Mouse (Mus musculus) myocyte (in vitro differentiated cells): ENCODE results near the gene Thada. TPM values are rescaled to one million over a fixed set of nuclear protein-coding genes. Genes with fewer than 3 reads are reported as not detected.

Experiments
- H3K27me3 ChIP-seq: one replicate; pipeline ENCODE4 v1.6.1; 2011; ENCODE audit not compliant: control insufficient read depth, insufficient read depth, insufficient read length
- H3K36me3 ChIP-seq: one replicate; pipeline ENCODE4 v1.6.1; 2011; ENCODE audit not compliant: control insufficient read depth, insufficient read depth
- H3K4me2 ChIP-seq: one replicate; pipeline ENCODE4 v1.6.1; 2011; ENCODE audit warnings: low read depth, control low read depth
- H3K4me3 ChIP-seq: one replicate; pipeline ENCODE4 v1.5.1; 2011; ENCODE audit warnings: mild to moderate bottlenecking, control low read depth, moderate library complexity
- H3K79me2 ChIP-seq: one replicate; pipeline ENCODE4 v1.6.1; 2011; ENCODE audit not compliant: control insufficient read depth, insufficient read depth
- H3ac ChIP-seq: one replicate; pipeline ENCODE4 v1.6.1; 2011; ENCODE audit not compliant: control insufficient read depth, insufficient read length
- CEBPB ChIP-seq: IDR thresholded peaks from 2 replicates; pipeline ENCODE4 v1.6.1; 2011; ENCODE audit warnings: mild to moderate bottlenecking, moderate library complexity; ENCODE audit not compliant: poor library complexity, insufficient read depth, severe bottlenecking
- E2F4 ChIP-seq: IDR thresholded peaks from one replicate; pipeline ENCODE4 v1.6.1; 2011; ENCODE audit warnings: mild to moderate bottlenecking, control low read depth, moderate library complexity; ENCODE audit not compliant: insufficient read depth
- MAX ChIP-seq: IDR thresholded peaks from one replicate; pipeline ENCODE4 v1.6.1; 2011; ENCODE audit warnings: low read depth, mild to moderate bottlenecking, control low read depth
- MYOD1 ChIP-seq, 3 experiments: IDR thresholded peaks; one replicate each; pipeline ENCODE4 v1.6.1; 2011; ENCODE audit warnings: control low read depth in 2 of 3, low read depth in 2 of 3, mild to moderate bottlenecking in 2 of 3, moderate library complexity in 1 of 3; ENCODE audit not compliant: insufficient read length in 2 of 3, control insufficient read depth in 1 of 3
- MYOG ChIP-seq, 3 experiments: IDR thresholded peaks; one replicate each; pipeline ENCODE4 v1.6.1; 2011; ENCODE audit warnings: control low read depth in 2 of 3, low read depth in 2 of 3, mild to moderate bottlenecking in 2 of 3; ENCODE audit not compliant: insufficient read length in 2 of 3, control insufficient read depth in 1 of 3, insufficient read depth in 1 of 3
- POLR2A ChIP-seq: IDR thresholded peaks from one replicate; pipeline ENCODE4 v1.6.1; 2011; ENCODE audit warnings: low read depth, mild to moderate bottlenecking, control low read depth, moderate library complexity; ENCODE audit not compliant: insufficient read length
- POLR2AphosphoS2 ChIP-seq: IDR thresholded peaks from one replicate; pipeline ENCODE4 v1.6.1; 2011; ENCODE audit warnings: low read depth, control low read depth; ENCODE audit not compliant: insufficient read length
- REST ChIP-seq: IDR thresholded peaks from one replicate; pipeline ENCODE4 v1.6.1; 2011; ENCODE audit warnings: mild to moderate bottlenecking, control low read depth, moderate library complexity; ENCODE audit not compliant: insufficient read depth, insufficient read length
- SRF ChIP-seq: IDR thresholded peaks from one replicate; pipeline ENCODE4 v1.6.1; 2011; ENCODE audit warnings: low read depth; ENCODE audit not compliant: control insufficient read depth, insufficient read length
- TCF12 ChIP-seq: IDR thresholded peaks from one replicate; pipeline ENCODE4 v1.6.1; 2011; ENCODE audit warnings: mild to moderate bottlenecking, control low read depth; ENCODE audit not compliant: poor library complexity, insufficient read depth, severe bottlenecking
- TCF3 ChIP-seq: IDR thresholded peaks from one replicate; pipeline ENCODE4 v1.6.1; 2011; ENCODE audit warnings: low read depth, control low read depth; ENCODE audit not compliant: insufficient read length
- USF1 ChIP-seq: IDR thresholded peaks from one replicate; pipeline ENCODE4 v1.6.1; 2011; ENCODE audit warnings: low read depth, mild to moderate bottlenecking, control low read depth, moderate library complexity
- polyA plus RNA-seq: library from polyadenylated mRNA; unstranded; fragments of >200 nt; fragmentation: generic; extraction: Trizol; gene quantifications from one replicate; pipeline ENCODE4 v1.2.1, GENCODE M21; 2012; ENCODE audit warnings: missing spikeins

The Thada gene
- polyA plus RNA-seq, 1 experiment: 5.5 TPM

GRCm38 (mm10) chr17:84341686-84342085, 124.3 kb downstream of the Thada start:
- no peak overlapping the region for H3K4me2 ChIP-seq
- no peak for TF ChIP-seq CEBPB
- TF ChIP-seq E2F4: no peak
- TF ChIP-seq MYOG (IDR thresholded peaks at IDR 0.05; ENCODE audit: control insufficient read depth in 1 of 3, insufficient read depth in 1 of 3, insufficient read length in 2 of 3, low read depth in 2 of 3): no peak
- no peak for TF ChIP-seq POLR2AphosphoS2
- TF ChIP-seq REST: no peak
- TF ChIP-seq MAX: no peak
- TF ChIP-seq SRF: no peak
- no peak for TF ChIP-seq POLR2A
- no peak for TF ChIP-seq TCF12
- TF ChIP-seq MYOD1 (IDR thresholded peaks at IDR 0.05; ENCODE audit: control insufficient read depth in 1 of 3, insufficient read length in 2 of 3, low read depth in 2 of 3): no peak
- no peak for TF ChIP-seq USF1
- no peak for TF ChIP-seq TCF3
- H3K4me3 ChIP-seq: no peak overlapping the region

GRCm38 (mm10) chr17:84340574-84340973, 125.4 kb downstream of the Thada start:
- H3K4me3 ChIP-seq: no peak overlapping the region
- peaks cover 9% of the 10 kb centered on the region for H3K36me3 ChIP-seq
- TF ChIP-seq USF1 (no peak), E2F4 (no peak), TCF3 (no peak), MYOG (IDR thresholded peaks at IDR 0.05; ENCODE audit: control insufficient read depth in 1 of 3, insufficient read depth in 1 of 3, insufficient read length in 2 of 3, low read depth in 2 of 3) (no peak), CEBPB (no peak), POLR2AphosphoS2 (no peak), REST (no peak)
- no peaks in the 10 kb centered on the region for H3K79me2 ChIP-seq
- H3ac ChIP-seq: no peak overlapping the region
- H3K4me2 ChIP-seq: no peak overlapping the region
- no peaks in the 10 kb centered on the region for H3K27me3 ChIP-seq

More at GRCm38 (mm10) chr17:84341686-84342085, 124.3 kb downstream of the Thada start:
- H3K36me3 ChIP-seq: peaks cover 9% of the 10 kb centered on the region
- no peaks in the 10 kb centered on the region for H3K27me3 ChIP-seq
- no peak overlapping the region for H3ac ChIP-seq
- H3K79me2 ChIP-seq: no peaks in the 10 kb centered on the region

DNA sequence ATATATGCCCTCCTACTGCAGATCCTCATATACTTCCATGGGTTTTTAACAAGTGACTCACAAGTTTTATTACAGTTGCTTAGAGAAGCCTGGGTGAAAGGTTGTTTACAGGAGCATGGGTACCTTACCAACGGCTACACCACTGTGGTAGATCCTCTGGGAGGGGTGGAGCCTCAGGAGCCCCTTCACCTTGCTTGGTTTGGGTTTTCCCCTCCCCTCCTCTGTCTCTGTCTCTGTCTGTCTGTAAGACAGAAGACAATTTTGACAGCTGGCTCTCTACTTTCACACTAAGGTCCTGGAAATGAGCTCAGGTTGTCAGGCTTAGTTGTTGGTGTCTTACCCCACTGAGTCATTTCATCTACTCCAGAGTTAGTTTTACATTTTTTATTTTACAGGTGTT, 130.0 kb downstream of the Thada start:
- Histone ChIP-seq H3K36me3 (peaks cover 5% of the 10 kb centered on the region), H3K79me2 (no peaks in the 10 kb centered on the region), H3K4me3 (no peak overlapping the region), H3ac (no peak overlapping the region), H3K4me2 (no peak overlapping the region), H3K27me3 (no peaks in the 10 kb centered on the region)
- TF ChIP-seq TCF12 (no peak), REST (no peak), MYOG (IDR thresholded peaks at IDR 0.05; ENCODE audit: control insufficient read depth in 1 of 3, insufficient read depth in 1 of 3, insufficient read length in 2 of 3, low read depth in 2 of 3) (no peak), MAX (no peak), MYOD1 (IDR thresholded peaks at IDR 0.05; ENCODE audit: control insufficient read depth in 1 of 3, insufficient read length in 2 of 3, low read depth in 2 of 3) (no peak), POLR2AphosphoS2 (no peak), E2F4 (no peak), TCF3 (no peak), POLR2A (no peak), SRF (no peak)

DNA sequence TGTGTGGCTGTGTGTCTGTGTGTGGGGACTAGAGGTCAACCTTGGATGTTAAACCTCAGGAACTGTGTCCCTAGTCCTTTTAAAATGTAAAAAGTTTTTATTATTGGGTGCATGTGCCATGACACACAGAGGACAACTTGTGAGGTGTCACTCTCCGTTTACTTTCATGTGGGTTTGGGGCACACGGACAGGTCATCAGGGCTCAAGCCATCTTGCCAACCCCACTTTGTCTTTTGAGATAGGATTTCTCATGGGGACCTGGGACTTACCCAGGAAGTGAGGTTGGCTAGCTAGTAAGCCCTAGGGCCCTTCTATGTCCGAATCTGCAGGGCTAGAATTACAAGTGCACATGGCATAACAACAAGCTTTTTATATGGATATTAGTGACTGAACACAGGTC, 130.9 kb downstream of the Thada start:
- Histone ChIP-seq H3ac (no peak overlapping the region), H3K79me2 (no peaks in the 10 kb centered on the region), H3K36me3 (no peaks in the 10 kb centered on the region), H3K4me2 (no peak overlapping the region), H3K27me3 (no peaks in the 10 kb centered on the region), H3K4me3 (no peak overlapping the region)
- TF ChIP-seq POLR2AphosphoS2: no peak
- no peak for TF ChIP-seq TCF12
- TF ChIP-seq POLR2A: no peak
- no peak for TF ChIP-seq REST
- TF ChIP-seq TCF3: no peak
- TF ChIP-seq SRF: no peak
- no peak for TF ChIP-seq E2F4
- no peak for TF ChIP-seq MAX
- no peak for TF ChIP-seq MYOG (IDR thresholded peaks at IDR 0.05; ENCODE audit: control insufficient read depth in 1 of 3, insufficient read depth in 1 of 3, insufficient read length in 2 of 3, low read depth in 2 of 3)
- no peak for TF ChIP-seq USF1

DNA sequence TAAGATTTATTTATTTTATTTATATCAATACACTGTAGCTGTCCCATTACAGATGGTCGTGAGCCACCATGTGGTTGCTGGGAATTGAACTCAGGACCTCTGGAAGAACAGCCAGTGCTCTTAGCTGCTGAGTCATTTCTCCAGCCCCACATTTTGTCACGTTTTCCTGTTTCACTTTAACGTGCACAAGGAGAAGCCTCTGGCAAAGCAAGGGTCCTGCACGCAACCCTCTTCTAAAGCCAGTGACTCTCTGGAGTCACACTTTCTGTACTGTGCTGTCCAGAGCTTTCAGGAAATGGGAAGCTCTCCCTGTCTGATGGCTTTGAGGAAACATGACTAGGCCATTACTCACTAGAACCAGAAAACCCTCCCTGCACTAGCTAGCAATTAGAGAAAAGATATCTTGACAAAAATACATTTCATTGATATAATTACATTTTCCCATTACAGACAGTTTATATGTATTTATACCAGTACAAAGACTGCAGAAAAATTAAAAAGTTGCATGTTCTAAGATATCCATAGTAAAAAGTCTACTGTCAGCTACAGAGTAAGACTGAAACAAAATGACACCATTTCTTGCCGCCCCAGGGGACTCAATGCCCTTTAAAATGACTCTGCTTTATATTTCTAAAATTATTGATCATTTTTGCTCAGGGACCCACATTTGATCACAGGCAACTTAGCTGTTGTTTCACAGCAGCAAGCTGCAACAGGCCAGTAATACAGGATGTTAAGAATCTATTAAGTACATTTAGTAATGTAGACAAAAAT, 131.6 kb downstream of the Thada start:
- Histone ChIP-seq H3K4me2 (peak overlapping the region; percentile 53), H3K36me3 (no peaks in the 10 kb centered on the region), H3K4me3 (no peak overlapping the region), H3K27me3 (no peaks in the 10 kb centered on the region), H3ac (no peak overlapping the region), H3K79me2 (no peaks in the 10 kb centered on the region)
- TF ChIP-seq REST: no peak
- no peak for TF ChIP-seq USF1
- TF ChIP-seq MYOG (IDR thresholded peaks at IDR 0.05; ENCODE audit: control insufficient read depth in 1 of 3, insufficient read depth in 1 of 3, insufficient read length in 2 of 3, low read depth in 2 of 3): no peak
- no peak for TF ChIP-seq MAX
- TF ChIP-seq POLR2AphosphoS2: no peak
- TF ChIP-seq CEBPB: no peak
- no peak for TF ChIP-seq SRF
- TF ChIP-seq POLR2A: no peak
